Mouse (Mus musculus) layer of hippocampus, adult 9-11 months (tissue): ENCODE measurements around the gene Tmem150b.

Experiments used
- DNase-seq: peaks from one replicate; pipeline ENCODE4 v3.0.0; 2022

The Tmem150b gene

DNA sequence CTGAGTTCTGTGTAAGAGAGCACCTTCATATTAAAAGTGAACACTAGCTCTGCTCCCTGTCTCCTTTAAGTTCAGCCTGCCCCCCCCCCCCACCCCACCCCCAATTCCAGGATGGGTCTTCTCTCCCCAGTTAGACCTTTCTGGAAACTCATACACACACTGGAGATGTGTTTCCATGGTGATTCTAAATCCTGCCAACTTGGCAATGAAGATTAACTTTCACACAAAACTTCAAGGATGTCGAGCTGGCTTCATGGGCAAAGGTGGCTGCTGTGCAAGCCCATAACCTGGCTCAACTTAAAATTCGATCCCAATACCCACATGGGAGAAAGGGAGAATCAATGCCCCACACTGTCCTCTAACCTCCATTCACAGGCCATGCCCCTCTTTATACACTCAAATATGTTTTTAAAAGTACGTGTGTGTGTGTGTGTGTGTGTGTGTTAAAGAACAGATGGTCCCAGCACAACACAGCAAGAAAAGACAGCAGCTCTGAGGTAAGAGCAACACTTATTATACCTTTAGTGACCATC, 65.1 kb downstream of the Tmem150b start:
- no peak for DNase-seq

DNA sequence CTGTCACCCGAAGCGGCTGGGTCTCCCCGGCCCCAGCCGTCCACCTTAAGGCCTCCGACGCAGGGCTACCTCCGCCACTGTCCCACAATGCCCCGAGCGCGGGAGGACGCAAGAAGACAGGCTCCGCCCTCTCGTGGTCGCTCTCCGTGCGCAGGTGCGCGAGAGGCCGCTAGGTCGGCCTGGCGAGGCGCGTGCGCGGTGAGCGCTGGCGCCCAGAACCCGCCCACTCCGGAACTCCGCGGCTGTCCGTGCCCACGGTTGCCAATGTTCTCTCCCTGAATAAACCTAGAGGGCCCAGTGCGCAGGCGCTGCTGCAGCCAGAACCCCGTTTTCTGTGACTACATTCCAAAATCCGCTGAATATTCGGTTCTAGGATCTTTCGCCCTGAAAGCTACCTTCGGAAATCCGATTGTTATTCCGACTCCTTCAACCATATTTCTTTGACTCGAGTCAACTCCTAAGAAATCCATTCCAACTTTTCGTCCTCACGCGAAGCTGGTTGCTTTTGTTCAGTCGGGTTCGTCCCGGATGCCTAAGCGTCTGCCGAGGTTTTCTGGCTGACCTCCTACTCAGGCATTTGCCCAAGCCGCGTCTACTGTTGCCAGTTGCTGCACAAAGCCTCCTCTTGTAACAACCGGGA, 66.0 kb downstream of the Tmem150b start, which contains the start of gene Ppp6r1:
Gene Ppp6r1, minus strand, starts transcription at position 108 of the 640 bp plus-strand sequence.
- peak; percentile 98 for DNase-seq

DNA sequence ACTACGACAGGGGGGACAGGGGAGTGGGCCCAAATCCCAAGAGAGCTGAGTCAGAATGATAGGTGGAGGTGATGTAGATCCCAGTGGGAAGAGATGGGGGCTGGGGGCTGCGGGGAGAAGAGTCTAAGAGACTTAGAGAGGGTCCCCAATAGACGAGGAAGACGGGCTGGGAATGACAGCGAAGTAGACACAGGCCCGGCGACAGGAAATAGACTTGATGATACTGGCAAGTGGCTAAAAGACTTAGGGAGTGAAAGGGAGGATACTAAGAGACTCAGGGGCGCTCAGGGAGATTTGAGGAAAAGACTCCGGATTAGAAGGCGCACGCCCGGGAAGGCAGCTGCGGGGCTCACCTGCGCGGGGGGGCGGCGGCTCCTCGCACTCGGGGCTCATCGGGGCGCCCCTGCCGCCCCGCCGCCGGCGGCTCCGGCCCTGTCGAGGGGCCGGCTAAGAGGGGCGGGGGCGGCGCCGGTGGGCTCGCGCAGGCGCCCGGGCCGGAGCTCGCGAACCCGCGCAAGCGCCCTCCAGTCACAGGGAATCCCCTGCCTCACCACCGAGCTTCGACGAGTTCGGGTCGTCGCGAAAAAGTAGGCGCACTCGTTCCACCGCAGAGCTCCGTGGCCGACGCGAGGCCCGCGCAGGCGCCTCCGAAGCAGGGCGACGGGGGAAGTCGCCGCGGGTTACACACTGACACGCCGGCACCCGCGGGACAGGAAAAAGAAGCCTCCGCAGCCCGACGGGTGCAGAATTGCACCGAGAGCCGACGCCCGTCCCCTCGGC, 66.7 kb downstream of the Tmem150b start:
- DNase-seq: no peak

DNA sequence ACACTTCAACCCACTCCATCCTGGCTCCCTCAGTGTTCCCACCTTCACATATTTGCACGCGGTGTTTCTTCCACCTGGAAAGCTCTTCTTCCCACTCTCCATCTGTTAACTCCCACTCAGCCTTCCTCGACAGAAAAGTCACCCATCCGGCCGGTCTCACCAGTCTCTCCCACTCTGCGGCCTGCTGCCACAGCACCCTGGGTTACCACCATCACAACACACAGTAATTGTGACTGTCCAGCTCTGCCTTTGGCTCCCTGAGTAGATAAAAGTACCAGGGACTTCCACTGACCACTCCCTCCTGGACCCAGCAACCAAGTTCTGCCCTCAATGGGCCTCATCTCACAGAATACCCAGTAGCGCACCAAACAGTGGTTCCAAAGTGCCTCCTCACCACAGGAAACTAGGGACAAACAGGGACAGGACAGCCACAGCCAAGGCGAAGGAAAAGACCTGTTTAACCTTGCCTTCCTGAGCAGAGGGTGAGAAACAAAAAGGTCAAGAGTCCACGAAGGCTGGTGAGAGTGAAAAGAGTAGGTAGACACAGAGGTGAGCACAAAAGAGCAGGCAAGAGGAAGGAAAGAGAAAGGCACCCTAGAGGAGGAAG, 67.4 kb downstream of the Tmem150b start:
- no peak for DNase-seq
